ENCODE assay signal across 9 mouse cellular contexts in genomic region chr1:90956245-90957096, GRCm38 (mm10). TPM values are rescaled to one million over a fixed set of nuclear protein-coding genes. Genes with fewer than 3 reads are reported as not detected.
DNase-seq lines count a peak whose midpoint lies in the region; ATAC-seq and TF ChIP-seq lines count a peak whose summit lies in the region.
"Had no signal": no experiment of that assay in that cellular context is flagged by ENCODE, and none has a peak within 500 bp of the region (broad histone marks: within the 10 kb centered on the region; RNA-seq: fewer than 3 reads in every experiment).

No protein-coding gene starts in this region.

- no peaks in the 10 kb centered on the region for H3K9me3 ChIP-seq in heart, postnatal 0 days (replicated peaks; ENCODE audit: control insufficient read depth, low read length)
- H3K9me3 ChIP-seq: heart, embryonic 13.5 days had no signal

- peak; percentile 43 to 52 for DNase-seq in adrenal gland, adult 18-20 months (ENCODE audit: low spot score in 2 of 2)
- DNase-seq in embryo, embryonic 10.5 days (ENCODE audit: low spot score), result peak; percentile 91
- DNase-seq in heart, postnatal 0 days (ENCODE audit: low spot score), result peak; percentile 70
- DNase-seq in kidney, postnatal 25 days, result peak; percentile 56 to 80
- peak; percentile 50 to 68 for DNase-seq in lung, adult 18-20 months
- peak; percentile 90 for DNase-seq in retina, embryonic 14.5 days (ENCODE audit: low spot score)
- no peak for DNase-seq in urinary bladder, postnatal 4 days (ENCODE audit: low spot score in 2 of 2)

- peaks cover 4% of the 10 kb centered on the region for H3K4me1 ChIP-seq in heart, postnatal 0 days (ENCODE audit: control insufficient read depth, insufficient read depth)
- H3K4me1 ChIP-seq: heart, embryonic 13.5 days had no signal

- no peak for TF ChIP-seq EP300 in heart, postnatal 0 days (IDR thresholded peaks at IDR 0.05; ENCODE audit: low read depth)

- no peak overlapping the region for H3K9ac ChIP-seq in heart, postnatal 0 days (replicated peaks; ENCODE audit: low read depth, low read length)
- H3K9ac ChIP-seq: heart, embryonic 13.5 days had no signal

- H3K27ac ChIP-seq in heart, postnatal 0 days (ENCODE audit: low read depth), result no peak overlapping the region
- H3K27ac ChIP-seq: heart, embryonic 13.5 days had no signal

- ATAC-seq in CD4-positive, CD25-positive, alpha-beta regulatory T cell, adult 4 months, result peak; percentile 41
- peak; percentile 77 for ATAC-seq in heart, postnatal 0 days (ENCODE audit: insufficient read depth, low read depth)

- WGBS in heart, postnatal 0 days, result 29% methylated on average over 7 of the region's 7 CpGs

- H3K4me2 ChIP-seq in heart, postnatal 0 days (ENCODE audit: low read depth, low read length), result no peak overlapping the region
- H3K4me2 ChIP-seq: heart, embryonic 13.5 days had no signal

- peaks cover 9% of the 10 kb centered on the region for H3K27me3 ChIP-seq in heart, postnatal 0 days (ENCODE audit: control insufficient read depth, insufficient read depth, low read length)

- no peaks in the 10 kb centered on the region for H3K36me3 ChIP-seq in heart, postnatal 0 days (replicated peaks; ENCODE audit: control insufficient read depth, insufficient read depth, low read length)
- H3K36me3 ChIP-seq: heart, embryonic 13.5 days had no signal

- H3K4me3 ChIP-seq in heart, postnatal 0 days (ENCODE audit: low read depth, low read length), result no peak overlapping the region
- H3K4me3 ChIP-seq: heart, embryonic 13.5 days had no signal

- peak; percentile 78 for TF ChIP-seq CTCF in heart, postnatal 0 days (IDR thresholded peaks at IDR 0.05; ENCODE audit: low read depth)

RNA-seq across cellular contexts. Expression of gene Prlh, which starts 3.6 kb away (rescaled TPM):
- polyA plus RNA-seq in CD4-positive, CD25-positive, alpha-beta regulatory T cell, adult 4 months (2017; shearing (Covaris generic)), result not detected
- not detected for total RNA-seq in adrenal gland, adult 18-20 months (2021)
- total RNA-seq in heart, postnatal 0 days (2014; rRNA removed; ENCODE audit: low replicate concordance), result not detected in 2 replicates
- not detected in 2 replicates for polyA plus RNA-seq in heart, postnatal 0 days (2015; fragmentation: Nextera tagmentation; extraction: Ambion mirVana)
- polyA plus RNA-seq: heart, embryonic 13.5 days had no signal

RNA-seq across cellular contexts. Expression of gene Rab17, which starts 13.0 kb away (rescaled TPM):
- polyA plus RNA-seq in CD4-positive, CD25-positive, alpha-beta regulatory T cell, adult 4 months (2017; shearing (Covaris generic)), result not detected
- not detected for total RNA-seq in adrenal gland, adult 18-20 months (2021)
- 7.1 and 8.4 TPM in 2 replicates for total RNA-seq in heart, postnatal 0 days (2014; rRNA removed; ENCODE audit: low replicate concordance)
- 5.1 and 5.6 TPM in 2 replicates for polyA plus RNA-seq in heart, postnatal 0 days (2015; fragmentation: Nextera tagmentation; extraction: Ambion mirVana)

RNA-seq across cellular contexts. Expression of gene Mlph, which starts 41.6 kb away (rescaled TPM):
- not detected for polyA plus RNA-seq in CD4-positive, CD25-positive, alpha-beta regulatory T cell, adult 4 months (2017; shearing (Covaris generic))
- total RNA-seq in adrenal gland, adult 18-20 months (2021), result 1 to 10 TPM; 3.9 to 4.9 TPM
- 0.04 and 0.27 TPM in 2 replicates for total RNA-seq in heart, postnatal 0 days (2014; rRNA removed; ENCODE audit: low replicate concordance)
- polyA plus RNA-seq in heart, postnatal 0 days (2015; fragmentation: Nextera tagmentation; extraction: Ambion mirVana), result 0.12 TPM in 2 replicates

RNA-seq across cellular contexts. Expression of gene Lrrfip1, which starts 42.1 kb away (rescaled TPM):
- 100 to 1,000 TPM; 175 to 217 TPM for polyA plus RNA-seq in CD4-positive, CD25-positive, alpha-beta regulatory T cell, adult 4 months (2017; shearing (Covaris generic))
- 10 to 100 TPM; 48.2 to 53.4 TPM for total RNA-seq in adrenal gland, adult 18-20 months (2021)
- 120 and 135 TPM in 2 replicates for total RNA-seq in heart, postnatal 0 days (2014; rRNA removed; ENCODE audit: low replicate concordance)
- 140 and 168 TPM in 2 replicates for polyA plus RNA-seq in heart, postnatal 0 days (2015; fragmentation: Nextera tagmentation; extraction: Ambion mirVana)

Comparison
In these comparisons a context has a peak if more than half of its experiments do, and no peak if none do; other contexts are left out.
1. DNase-seq: peak in adrenal gland, adult 18-20 months (2 of 2), embryo, embryonic 10.5 days (single experiment), heart, postnatal 0 days (single experiment), kidney, postnatal 25 days (2 of 2), lung, adult 18-20 months (2 of 2) and retina, embryonic 14.5 days (single experiment); none in urinary bladder, postnatal 4 days (0 of 2).